Mouse (Mus musculus): ENCODE measurements at regions not wholly inside any gene's neighbourhood (a gene's known extent, or its start where the extent isn't known, plus 50 kb on each side); places are given as distances from the start of the nearest gene placed in this dataset.

DNA sequence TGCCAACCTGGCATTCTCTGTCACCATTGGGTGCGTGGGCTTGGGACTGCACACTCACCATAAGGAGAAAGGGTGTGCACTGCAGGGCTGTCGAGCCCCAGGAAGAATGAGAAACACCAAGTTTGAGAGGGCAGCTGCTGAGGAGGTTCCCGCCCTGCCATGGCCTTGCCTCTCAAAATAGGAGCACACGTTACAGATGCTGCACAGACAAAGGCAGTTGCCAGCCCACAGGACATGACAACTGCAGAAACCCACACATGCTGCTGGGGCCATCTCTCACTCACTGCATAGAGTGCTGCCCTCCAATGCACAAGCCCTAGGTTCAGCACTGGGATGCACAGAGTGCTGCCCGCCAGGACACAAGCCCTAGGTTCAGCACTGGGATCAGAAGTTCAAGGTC is 61.6 kb upstream of the Pias1 start:
- no peak for TF ChIP-seq CTCF (IDR thresholded peaks at IDR 0.05; ENCODE audit: extremely low read depth, insufficient read depth, low read length)
- TF ChIP-seq POLR2A (IDR thresholded peaks at IDR 0.05; ENCODE audit: extremely low read depth, insufficient read depth, low read length), result no peak
